Mouse (Mus musculus): ENCODE measurements around the gene Cdk2ap2.

DNA sequence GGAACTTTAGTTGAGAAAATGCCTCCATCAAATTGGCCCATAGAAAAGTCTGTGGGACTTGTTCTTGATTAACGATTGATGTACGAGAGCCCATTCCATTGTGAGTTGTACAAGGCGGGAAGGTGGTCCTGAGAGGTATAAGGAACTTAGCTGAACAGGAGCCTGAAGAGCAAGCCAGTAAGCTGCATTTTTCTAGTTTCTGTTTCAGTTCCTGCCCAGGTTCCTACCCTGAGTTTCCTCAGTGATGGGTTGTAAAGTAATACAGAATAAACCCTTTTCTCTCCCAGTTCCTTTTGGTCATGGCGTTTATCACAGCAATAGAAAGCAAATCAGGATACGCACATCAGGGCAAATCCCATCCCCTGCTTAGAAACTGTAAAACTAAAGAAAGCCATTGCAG lies 40.9 kb downstream of the Cdk2ap2 start:
- TF ChIP-seq CTCF (IDR thresholded peaks at IDR 0.05; ENCODE audit: control insufficient read depth, insufficient read depth, low read length) (no peak), POLR2A (IDR thresholded peaks at IDR 0.05; ENCODE audit: borderline replicate concordance, control insufficient read depth, low read depth, low read length) (no peak)

Measured in bone marrow, adult 2 months (tissue).